Mouse (Mus musculus) brown adipose tissue, adult 24 weeks (tissue): ENCODE results near the gene Casc3. TPM values are rescaled to one million over a fixed set of nuclear protein-coding genes. Genes with fewer than 3 reads are reported as not detected.

ENCODE experiments used
- H3K27ac ChIP-seq: fragments of 200-500 bp; replicated peaks from 2 replicates; pipeline ENCODE4 v1.5.1; 2012; ENCODE audit warnings: low read depth, mild to moderate bottlenecking, low read length
- H3K4me1 ChIP-seq: fragments of 200-500 bp; 2 replicates; pipeline ENCODE4 v1.6.1; 2012; ENCODE audit warnings: low read length, mixed read lengths; ENCODE audit not compliant: control insufficient read depth, insufficient read depth, insufficient read length
- H3K4me3 ChIP-seq: fragments of 200-500 bp; 2 replicates; pipeline ENCODE4 v1.5.1; 2012; ENCODE audit warnings: low read depth, mild to moderate bottlenecking, low read length, moderate library complexity; ENCODE audit not compliant: insufficient read depth
- polyA plus RNA-seq: library from polyadenylated mRNA; stranded (reverse); fragments of >200 nt; gene quantifications from 2 replicates; pipeline ENCODE4 v1.2.4, GENCODE M21; 2012; ENCODE audit not compliant: missing spikeins, insufficient read depth, insufficient read length

Gene Casc3
- 9.2 and 16.9 TPM in 2 replicates for polyA plus RNA-seq

DNA sequence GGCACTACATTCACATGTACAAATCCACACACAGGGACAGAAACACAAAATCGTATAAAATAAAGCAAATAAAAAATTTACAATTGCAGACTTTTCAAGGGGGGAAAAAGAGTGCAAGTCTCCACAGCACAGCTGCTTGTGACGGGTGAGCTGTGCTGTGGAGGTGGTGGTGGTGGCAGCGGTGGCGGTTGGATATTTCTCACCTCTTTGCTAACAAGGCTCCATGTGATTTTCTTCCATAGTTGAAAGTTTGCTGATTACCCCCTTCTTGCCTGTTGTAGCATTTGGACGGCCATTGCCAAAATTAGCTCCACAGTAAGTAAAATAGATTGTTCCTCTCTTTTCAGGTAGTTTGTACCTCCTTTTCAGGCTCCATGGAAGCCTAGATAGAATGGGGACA lies at the start of gene Casc3:
Casc3 (plus strand) TSS at position 301 of the 400 bp plus-strand sequence.
- Histone ChIP-seq H3K4me1 (no peaks in the 10 kb centered on the region), H3K27ac (no peak within 1 kb of the TSS), H3K4me3 (no peak within 1 kb of the TSS)

DNA sequence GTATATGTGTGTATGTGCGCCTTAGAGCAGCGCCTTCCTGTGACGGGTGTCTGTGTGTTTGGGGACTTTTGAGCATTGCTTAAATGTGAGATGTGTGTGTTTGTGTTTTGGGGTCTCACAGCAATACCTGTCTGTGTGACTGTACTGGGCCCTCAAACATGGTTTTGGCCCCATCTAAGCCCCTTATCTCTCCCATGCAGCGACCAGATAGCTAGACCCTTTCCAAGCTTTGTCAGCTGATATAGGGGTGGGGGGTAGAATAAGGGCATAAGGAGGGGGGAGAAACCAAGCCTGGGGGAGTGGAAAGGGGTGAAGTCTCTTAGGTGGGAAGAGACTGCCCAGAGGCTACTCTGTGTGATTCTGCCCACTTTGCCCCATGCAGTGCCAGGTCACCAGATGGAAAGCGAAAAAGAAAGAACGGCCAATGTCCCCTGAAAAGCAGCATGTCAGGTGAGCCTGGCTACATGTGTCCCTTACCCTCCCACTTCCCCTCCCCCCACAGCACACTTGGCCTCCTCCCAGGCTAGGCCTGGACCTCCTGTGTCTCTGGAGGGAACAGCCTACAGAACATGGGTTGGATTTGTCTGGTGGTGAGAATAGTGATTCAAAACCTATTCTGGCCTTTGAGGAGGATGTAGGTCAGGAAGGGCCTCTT lies 48.9 kb upstream of the Casc3 start:
- H3K4me1 ChIP-seq = peaks cover 26% of the 10 kb centered on the region
- H3K4me3 ChIP-seq = no peak overlapping the region
- peak overlapping the region; percentile 49 for H3K27ac ChIP-seq

DNA sequence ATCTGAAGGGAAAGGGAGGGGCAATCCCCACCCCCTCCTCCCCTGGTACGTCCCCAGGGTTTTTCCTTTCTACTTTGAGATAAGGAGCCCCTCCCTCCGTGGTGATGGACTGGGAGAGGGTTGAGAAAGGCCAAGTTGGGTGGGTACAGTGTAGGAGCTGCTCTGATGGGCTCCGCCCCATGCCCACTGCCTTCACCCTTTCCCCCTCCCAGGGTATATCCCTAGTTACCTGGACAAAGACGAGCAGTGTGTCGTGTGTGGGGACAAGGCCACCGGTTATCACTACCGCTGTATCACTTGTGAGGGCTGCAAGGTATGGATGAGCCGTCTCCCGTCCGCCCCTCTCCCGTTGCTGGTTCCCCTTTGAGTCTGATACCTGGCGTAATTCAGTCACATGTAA lies 48.0 kb upstream of the Casc3 start:
- Histone ChIP-seq H3K27ac (no peak overlapping the region), H3K4me1 (peaks cover 20% of the 10 kb centered on the region), H3K4me3 (no peak overlapping the region)

DNA sequence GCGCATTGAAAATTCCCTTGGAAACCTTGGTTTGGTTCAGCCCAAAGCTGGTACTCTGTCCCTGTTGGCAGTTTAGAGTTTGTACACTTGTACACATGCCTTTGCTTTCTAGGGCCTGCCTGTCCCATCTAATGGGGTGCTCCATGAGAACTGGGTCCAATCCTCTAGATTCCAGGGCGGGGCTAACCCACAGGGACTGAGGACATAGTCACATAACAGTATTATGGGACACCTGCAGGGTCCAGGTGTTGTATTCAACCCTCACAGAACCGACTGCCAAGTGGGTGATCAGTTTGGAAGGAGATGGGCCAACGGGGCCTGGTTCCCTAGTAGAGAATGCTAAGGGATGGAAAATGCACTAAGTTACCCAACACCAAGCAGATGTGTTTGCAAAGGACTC lies 42.8 kb upstream of the Casc3 start:
- no peak overlapping the region for H3K27ac ChIP-seq

DNA sequence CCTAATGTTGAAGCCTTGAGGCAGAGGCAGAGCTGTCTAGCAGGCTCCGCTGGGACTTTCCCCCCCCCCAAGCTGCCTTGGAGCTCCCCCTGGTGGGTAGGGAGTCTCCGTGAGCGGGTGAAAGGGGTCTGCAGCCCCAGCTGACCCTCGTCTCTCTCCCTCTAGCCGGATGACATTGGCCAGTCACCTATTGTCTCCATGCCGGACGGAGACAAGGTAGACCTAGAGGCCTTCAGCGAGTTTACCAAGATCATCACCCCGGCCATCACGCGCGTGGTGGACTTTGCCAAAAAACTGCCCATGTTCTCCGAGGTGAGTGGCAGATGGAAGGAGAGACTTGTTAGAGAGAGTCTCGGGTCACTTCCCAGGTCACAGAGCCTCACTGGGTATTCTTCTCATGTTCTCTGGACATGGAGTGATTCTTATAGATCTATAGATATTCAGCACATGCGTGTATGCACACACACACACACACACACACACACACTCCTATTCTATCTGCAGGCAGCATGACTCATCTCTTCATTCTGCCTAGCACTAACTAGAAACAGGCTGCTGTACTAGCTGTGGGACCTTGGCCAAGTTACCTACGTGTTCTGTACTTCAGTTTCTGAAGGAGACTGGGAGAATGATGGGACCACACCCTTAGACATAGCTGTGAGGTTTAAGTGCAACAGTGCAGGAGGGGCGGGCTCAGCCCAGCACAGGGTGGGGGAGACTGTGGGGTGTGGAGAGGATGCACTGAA lies 41.8 kb upstream of the Casc3 start:
- H3K27ac ChIP-seq = no peak overlapping the region
- no peak overlapping the region for H3K4me3 ChIP-seq
- peaks cover 13% of the 10 kb centered on the region for H3K4me1 ChIP-seq

More for the DNA sequence above, 42.8 kb upstream of the Casc3 start:
- H3K4me1 ChIP-seq = peaks cover 13% of the 10 kb centered on the region
- H3K4me3 ChIP-seq = no peak overlapping the region

DNA sequence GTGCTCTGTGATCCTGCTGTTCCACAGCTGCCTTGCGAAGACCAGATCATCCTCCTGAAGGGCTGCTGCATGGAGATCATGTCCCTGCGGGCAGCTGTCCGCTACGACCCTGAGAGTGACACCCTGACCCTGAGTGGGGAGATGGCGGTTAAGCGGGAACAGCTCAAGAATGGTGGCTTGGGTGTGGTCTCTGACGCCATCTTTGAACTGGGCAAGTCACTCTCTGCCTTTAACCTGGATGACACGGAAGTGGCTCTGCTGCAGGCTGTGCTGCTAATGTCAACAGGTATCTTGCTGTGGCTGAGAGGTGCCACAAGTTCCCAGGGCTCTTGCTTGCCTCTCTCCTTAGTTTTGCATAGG lies 41.2 kb upstream of the Casc3 start:
- Histone ChIP-seq H3K27ac (no peak overlapping the region), H3K4me1 (peaks cover 13% of the 10 kb centered on the region), H3K4me3 (no peak overlapping the region)

DNA sequence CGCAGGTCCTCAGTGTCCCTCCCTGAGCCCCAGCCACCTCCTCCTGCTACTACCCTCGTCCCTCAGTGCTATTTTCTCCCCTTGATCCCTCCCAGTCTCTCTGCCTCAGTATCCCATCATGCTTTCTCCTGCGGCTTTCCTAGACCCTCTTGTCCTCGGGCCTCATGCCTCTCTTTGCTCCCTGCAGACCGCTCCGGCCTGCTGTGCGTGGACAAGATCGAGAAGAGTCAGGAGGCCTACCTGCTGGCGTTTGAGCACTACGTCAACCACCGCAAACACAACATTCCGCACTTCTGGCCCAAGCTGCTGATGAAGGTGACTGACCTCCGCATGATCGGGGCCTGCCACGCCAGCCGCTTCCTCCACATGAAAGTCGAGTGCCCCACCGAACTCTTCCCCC lies 40.6 kb upstream of the Casc3 start:
- H3K4me1 ChIP-seq = peaks cover 16% of the 10 kb centered on the region
- no peak overlapping the region for H3K4me3 ChIP-seq
- H3K27ac ChIP-seq = peak overlapping the region; percentile 44; the same call in 1 of the 2 replicates

DNA sequence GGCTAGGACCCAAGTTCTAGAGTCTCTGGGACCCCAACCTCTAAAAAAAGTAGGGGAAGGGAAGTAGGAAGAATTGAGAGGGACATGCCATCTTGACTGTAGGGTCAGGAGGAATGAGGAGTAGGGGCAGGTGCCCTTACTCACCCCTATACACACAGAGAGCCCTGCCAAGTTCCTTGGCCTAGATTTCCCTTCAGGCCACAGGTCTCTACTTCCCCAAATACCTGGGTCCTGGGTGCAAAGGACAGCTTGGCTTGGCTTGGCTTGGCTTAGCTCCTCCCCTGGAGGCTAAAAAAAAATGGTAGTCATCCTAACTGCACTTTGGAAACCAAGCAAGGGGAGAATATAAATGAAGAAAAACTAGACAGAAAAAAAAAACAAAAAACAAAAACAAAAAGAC lies 40.0 kb upstream of the Casc3 start:
- Histone ChIP-seq H3K4me1 (peaks cover 19% of the 10 kb centered on the region), H3K27ac (peak overlapping the region; percentile 44), H3K4me3 (no peak overlapping the region)

DNA sequence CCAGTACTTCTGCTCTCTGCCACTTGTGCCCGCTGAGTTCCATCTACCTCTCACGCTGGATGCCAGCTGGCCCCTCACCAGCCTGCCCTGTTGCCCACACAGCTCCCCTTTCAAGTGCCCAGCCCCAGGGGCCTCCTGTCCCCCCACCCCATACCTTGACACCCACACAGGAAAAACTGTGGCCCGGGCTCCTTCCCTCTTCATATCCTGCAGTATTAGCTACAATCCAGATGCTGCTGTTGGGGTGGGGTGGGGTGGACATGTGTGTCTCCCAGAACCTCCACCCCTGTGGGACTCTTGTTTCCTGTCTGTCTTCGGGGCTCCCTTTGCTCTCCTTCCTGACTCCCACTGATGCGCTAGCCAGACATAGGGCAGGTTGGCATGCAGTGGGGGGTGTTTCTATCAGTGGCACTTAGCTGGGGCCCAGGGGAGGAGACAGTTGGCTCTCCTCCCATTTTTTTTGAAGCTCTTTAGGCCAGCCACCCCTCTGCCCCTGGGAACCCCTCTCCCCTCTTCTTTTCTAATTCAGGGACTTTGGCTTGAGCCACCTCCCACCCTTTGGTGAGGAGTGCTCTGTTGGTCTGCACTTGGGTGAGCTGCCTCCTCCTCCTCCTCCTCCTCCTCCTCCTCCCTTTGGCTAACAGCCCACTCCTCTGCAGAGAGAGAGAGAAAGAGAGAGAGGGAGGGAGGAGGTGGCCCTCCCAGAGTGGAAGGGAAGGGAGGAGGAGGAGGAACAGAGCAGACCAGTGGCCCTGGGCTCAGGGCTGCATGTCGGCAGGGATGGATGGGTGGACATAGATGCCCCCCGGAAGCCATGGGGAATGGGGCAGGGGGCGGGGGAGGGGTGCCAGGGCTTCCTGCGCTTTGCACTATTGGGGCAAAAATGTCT lies 39.0 kb upstream of the Casc3 start:
- peak overlapping the region; percentile 74; the same call in 1 of the 2 replicates for H3K27ac ChIP-seq
- no peak overlapping the region for H3K4me3 ChIP-seq
- H3K4me1 ChIP-seq = peaks cover 27% of the 10 kb centered on the region

DNA sequence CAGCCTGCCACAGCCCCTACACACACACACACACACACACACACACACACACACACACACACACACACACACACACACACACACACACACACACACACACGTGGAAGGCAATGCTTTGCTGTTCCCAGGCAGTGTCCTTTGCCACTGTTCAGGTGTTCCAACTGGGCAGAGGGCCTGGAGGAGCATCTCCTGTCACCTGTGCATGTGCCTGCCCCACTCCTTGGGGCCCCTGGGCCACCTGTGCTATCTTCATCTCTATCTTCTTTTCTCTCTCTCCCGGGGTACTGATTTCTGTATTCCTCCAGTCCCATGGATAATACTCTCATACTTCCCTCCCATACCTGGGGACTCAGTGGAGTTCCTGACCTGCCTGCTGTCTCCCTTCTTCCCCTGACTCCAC lies 38.4 kb upstream of the Casc3 start:
- Histone ChIP-seq H3K4me1 (peaks cover 32% of the 10 kb centered on the region), H3K27ac (no peak overlapping the region), H3K4me3 (no peak overlapping the region)

DNA sequence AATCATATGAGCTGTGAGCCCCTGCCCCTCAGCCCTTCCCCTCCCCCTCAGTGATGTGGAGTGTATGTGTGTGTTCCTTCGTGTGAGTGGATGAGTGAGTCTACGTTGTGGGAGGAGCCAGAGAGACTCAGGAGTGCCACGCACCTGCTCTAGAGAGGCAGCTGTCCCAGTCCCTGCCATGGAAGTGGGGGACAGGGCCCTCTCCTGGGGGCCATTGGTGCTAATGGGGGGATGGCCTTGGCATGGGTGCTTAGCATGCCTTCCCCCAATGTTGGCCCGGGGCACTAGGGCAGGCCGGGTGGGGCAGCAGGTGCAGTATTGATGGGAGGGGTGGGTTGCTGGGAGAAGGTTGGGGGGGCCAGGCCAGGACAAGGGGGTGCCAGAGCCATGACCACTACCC lies 37.9 kb upstream of the Casc3 start:
- H3K4me3 ChIP-seq = no peak overlapping the region
- no peak overlapping the region for H3K27ac ChIP-seq
- H3K4me1 ChIP-seq = peaks cover 35% of the 10 kb centered on the region

DNA sequence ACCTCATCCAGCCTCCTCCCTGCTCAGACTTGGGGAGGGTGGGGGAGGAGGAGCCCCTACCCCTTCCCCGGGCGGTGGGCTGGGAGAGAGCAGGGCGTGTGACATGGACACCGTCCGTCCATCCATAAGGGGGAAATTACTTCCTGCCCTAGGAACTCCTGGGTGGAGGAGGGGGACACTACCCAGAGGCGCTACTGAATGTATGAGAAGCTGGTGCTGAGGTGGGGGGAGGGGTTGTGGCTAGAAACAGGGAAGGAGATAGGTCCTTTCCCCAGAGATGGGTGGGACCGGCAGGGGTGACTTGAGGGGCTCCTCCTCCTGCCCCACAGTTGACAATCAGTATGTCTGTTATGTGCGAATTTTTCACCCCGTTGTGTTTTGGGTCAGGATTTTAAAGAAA lies 37.4 kb upstream of the Casc3 start:
- H3K4me1 ChIP-seq = peaks cover 36% of the 10 kb centered on the region

DNA sequence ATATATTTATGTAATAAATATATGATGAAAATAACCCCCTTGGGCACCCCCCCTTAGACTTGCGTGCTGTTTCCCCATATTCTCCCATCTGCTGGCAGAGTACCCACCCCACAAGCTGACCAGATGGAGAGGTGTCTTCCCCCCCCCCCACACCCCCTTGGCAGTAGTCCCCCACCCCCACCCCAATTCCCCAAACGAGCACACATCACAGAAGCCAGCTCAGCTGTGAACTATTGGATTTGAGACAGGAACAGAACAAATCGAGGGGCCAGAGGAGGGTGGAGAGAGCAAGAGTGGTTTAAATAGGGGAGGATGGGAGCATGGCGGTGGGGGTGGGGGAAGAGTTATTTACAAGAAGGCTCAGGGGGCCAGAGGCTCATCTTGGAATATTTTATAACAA lies 37.0 kb upstream of the Casc3 start:
- no peak overlapping the region for H3K4me3 ChIP-seq
- H3K27ac ChIP-seq = no peak overlapping the region
- H3K4me1 ChIP-seq = peaks cover 36% of the 10 kb centered on the region

More for the DNA sequence above, 37.4 kb upstream of the Casc3 start:
- Histone ChIP-seq H3K27ac (no peak overlapping the region), H3K4me3 (no peak overlapping the region)

DNA sequence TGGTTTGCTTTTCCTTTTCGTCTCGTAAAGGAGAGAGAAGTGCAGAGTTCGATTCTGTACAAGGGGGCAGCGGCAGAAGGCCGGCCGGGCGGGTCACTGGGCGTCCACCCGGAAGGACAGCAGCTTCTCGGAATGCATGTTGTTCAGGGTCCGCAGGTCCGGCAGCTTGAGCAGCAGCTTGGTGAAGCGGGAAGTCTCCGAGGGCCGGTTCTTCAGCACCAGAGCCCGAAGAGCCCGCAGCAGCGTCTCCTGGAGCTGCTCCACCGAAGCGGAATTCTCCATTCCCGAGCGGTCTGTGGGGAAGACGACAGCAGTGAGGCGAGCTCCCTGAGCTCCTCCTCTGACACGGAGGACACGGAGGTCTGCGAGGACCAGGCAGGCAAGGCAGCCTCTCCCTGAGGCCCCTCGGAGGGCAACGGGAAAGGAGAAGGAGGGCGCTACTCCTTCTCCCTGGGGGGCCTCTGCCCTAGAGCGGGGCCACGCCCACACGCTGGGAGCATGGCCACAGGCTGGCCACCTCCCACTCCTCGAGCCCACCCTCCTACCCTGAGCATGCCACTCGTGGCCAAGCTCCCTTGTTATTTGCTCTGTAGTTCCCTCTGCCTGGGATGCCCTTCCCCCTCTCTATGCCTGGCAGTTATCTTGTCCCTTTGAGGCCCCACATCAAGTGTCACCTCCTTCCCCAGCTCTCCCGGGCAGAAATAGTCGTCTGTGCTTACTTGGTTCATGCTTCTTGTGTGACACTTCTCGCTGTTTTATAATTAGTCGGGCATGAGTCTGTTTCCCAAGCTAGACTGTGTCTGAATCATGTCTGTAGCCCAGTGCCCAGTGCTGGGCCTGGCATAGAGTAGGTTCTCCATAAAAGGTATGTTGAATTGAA lies 36.3 kb upstream of the Casc3 start:
- peak overlapping the region; percentile 1; the same call in 1 of the 2 replicates for H3K4me3 ChIP-seq
- H3K4me1 ChIP-seq = peaks cover 36% of the 10 kb centered on the region
- H3K27ac ChIP-seq = 0 out of 2 replicates have a peak overlapping the region, but pooled peaks have one; percentile 6
